Mouse (Mus musculus) heart, postnatal 0 days (tissue): ENCODE measurements around the gene Stxbp3. TPM values are rescaled to one million over a fixed set of nuclear protein-coding genes. Genes with fewer than 3 reads are reported as not detected.

Experiments
- ATAC-seq: fragments of 200-750 bp; cut with Nextera tagmentation; 2 replicates; pipeline ENCODE4 v1.8.0; 2017; ENCODE audit warnings: low read depth, moderate number of reproducible peaks, moderate library complexity; ENCODE audit not compliant: insufficient read depth
- DNase-seq: peaks from one replicate; pipeline ENCODE4 v3.0.0-alpha.2; 2016; ENCODE audit warnings: low spot score
- H3K27ac ChIP-seq: fragments of 300-500 bp; sonication (generic); 2 replicates; pipeline ENCODE4 v1.5.1; 2014; ENCODE audit warnings: low read depth, mild to moderate bottlenecking
- H3K27me3 ChIP-seq: fragments of 300-500 bp; sonication (generic); 2 replicates; pipeline ENCODE4 v1.6.1; 2014; ENCODE audit warnings: low read length, mixed read lengths; ENCODE audit not compliant: control insufficient read depth, insufficient read depth
- H3K36me3 ChIP-seq: fragments of 300-500 bp; sonication (generic); replicated peaks from 2 replicates; pipeline ENCODE4 v1.6.1; 2014; ENCODE audit warnings: low read length, mixed read lengths; ENCODE audit not compliant: control insufficient read depth, insufficient read depth
- H3K4me1 ChIP-seq: fragments of 300-500 bp; sonication (generic); 2 replicates; pipeline ENCODE4 v1.6.1; 2014; ENCODE audit warnings: antibody characterized with exemption; ENCODE audit not compliant: control insufficient read depth, insufficient read depth
- H3K4me2 ChIP-seq: fragments of 300-500 bp; sonication (generic); 2 replicates; pipeline ENCODE4 v1.6.1; 2014; ENCODE audit warnings: low read depth, mild to moderate bottlenecking, low read length, moderate library complexity
- H3K4me3 ChIP-seq: fragments of 300-500 bp; sonication (generic); 2 replicates; pipeline ENCODE4 v1.5.1; 2014; ENCODE audit warnings: low read depth, low read length
- H3K9ac ChIP-seq: fragments of 300-500 bp; sonication (generic); replicated peaks from 2 replicates; pipeline ENCODE4 v1.6.1; 2014; ENCODE audit warnings: low read depth, low read length, mixed read lengths
- H3K9me3 ChIP-seq: fragments of 300-500 bp; sonication (generic); replicated peaks from 2 replicates; pipeline ENCODE4 v1.6.1; 2016; ENCODE audit warnings: low read length; ENCODE audit not compliant: control insufficient read depth
- CTCF ChIP-seq: IDR thresholded peaks from 2 replicates; pipeline ENCODE4 v1.5.1; 2016; ENCODE audit warnings: antibody characterized with exemption, control low read depth, low read depth
- EP300 ChIP-seq: IDR thresholded peaks from 2 replicates; pipeline ENCODE4 v1.6.1; 2016; ENCODE audit warnings: antibody characterized with exemption, low read depth
- WGBS: fragments of 180-500 bp; shearing (Covaris S2); extraction: QIAGEN DNeasy Blood & Tissue Kit; methylation state at CpG from one replicate; pipeline ENCODE4 v1.1.7; 2014; 5-methylcytosine and 5-hydroxymethylcytosine counted together
- polyA plus RNA-seq: library from polyadenylated mRNA; unstranded; fragments of >200 nt; fragmentation: Nextera tagmentation; extraction: Ambion mirVana; gene quantifications from 2 replicates; pipeline ENCODE4 v1.2.1, GENCODE M21; 2015
- total RNA-seq: library from RNA; depleted of rRNA; stranded (reverse); fragments of >200 nt; gene quantifications from 2 replicates; pipeline ENCODE4 v1.2.3, GENCODE M21; 2014; ENCODE audit warnings: low replicate concordance

Gene Stxbp3
- total and polyA plus RNA-seq, 2 experiments from 2014 or later, result 26.8 to 28.1 TPM

DNA sequence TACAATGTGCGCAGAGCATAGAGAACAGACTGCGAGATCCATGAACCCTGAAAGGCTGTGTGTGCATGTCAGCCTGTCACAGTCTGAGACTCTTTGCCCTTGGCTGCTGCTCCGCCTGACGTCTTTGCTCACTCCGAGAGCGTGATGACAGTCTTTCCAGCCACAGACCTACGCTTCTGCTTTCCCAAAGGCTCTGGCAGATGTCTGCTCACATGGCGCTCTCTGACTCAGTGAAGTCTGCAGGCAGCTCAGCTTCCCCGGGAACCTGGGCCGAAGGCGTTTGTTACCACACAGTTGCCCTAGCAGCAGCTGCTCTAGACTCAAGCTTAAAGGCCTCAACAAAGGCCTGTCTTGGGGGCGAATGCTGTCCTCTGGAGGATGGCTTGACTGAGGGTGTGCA lies 15.0 kb upstream of the Stxbp3 start:
- H3K27me3 ChIP-seq, result no peaks in the 10 kb centered on the region
- TF ChIP-seq EP300 (no peak), CTCF (no peak)
- 37% methylated on average over 12 of the region's 12 CpGs for WGBS
- H3K9ac ChIP-seq, result no peak overlapping the region
- no peaks in the 10 kb centered on the region for H3K9me3 ChIP-seq
- H3K4me2 ChIP-seq, result no peak overlapping the region
- H3K4me3 ChIP-seq, result no peak overlapping the region
- ATAC-seq, result peak; percentile 37
- H3K36me3 ChIP-seq, result no peaks in the 10 kb centered on the region
- peak overlapping the region; percentile 64 for H3K27ac ChIP-seq
- peaks cover 20% of the 10 kb centered on the region for H3K4me1 ChIP-seq
- DNase-seq, result peak; percentile 37

DNA sequence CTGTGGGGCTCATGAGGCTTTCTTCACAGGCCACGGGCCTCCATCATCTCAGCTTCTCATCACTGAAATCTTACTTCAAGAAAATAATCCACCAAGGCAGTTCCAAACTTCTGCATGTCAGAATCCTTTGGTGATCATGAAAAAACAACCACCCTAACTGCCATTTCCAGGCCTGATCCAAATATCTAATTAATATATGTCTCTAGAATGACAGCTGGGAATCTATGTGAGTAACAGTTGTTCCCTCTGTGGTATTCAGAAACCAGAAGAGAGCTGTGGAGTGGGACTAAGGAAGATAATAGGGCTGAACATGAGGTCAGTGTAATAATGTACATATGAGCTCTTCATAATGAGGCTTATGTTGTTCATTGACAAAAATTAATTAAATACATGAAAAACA lies 12.9 kb upstream of the Stxbp3 start:
- no peak overlapping the region for H3K9ac ChIP-seq
- H3K27ac ChIP-seq, result no peak overlapping the region
- 64% methylated on average over 1 of the region's 1 CpGs for WGBS
- no peak for ATAC-seq
- DNase-seq, result no peak
- H3K4me1 ChIP-seq, result peaks cover 17% of the 10 kb centered on the region
- H3K9me3 ChIP-seq, result no peaks in the 10 kb centered on the region
- TF ChIP-seq CTCF (no peak), EP300 (no peak)
- no peak overlapping the region for H3K4me2 ChIP-seq
- H3K36me3 ChIP-seq, result no peaks in the 10 kb centered on the region
- no peaks in the 10 kb centered on the region for H3K27me3 ChIP-seq
- no peak overlapping the region for H3K4me3 ChIP-seq

DNA sequence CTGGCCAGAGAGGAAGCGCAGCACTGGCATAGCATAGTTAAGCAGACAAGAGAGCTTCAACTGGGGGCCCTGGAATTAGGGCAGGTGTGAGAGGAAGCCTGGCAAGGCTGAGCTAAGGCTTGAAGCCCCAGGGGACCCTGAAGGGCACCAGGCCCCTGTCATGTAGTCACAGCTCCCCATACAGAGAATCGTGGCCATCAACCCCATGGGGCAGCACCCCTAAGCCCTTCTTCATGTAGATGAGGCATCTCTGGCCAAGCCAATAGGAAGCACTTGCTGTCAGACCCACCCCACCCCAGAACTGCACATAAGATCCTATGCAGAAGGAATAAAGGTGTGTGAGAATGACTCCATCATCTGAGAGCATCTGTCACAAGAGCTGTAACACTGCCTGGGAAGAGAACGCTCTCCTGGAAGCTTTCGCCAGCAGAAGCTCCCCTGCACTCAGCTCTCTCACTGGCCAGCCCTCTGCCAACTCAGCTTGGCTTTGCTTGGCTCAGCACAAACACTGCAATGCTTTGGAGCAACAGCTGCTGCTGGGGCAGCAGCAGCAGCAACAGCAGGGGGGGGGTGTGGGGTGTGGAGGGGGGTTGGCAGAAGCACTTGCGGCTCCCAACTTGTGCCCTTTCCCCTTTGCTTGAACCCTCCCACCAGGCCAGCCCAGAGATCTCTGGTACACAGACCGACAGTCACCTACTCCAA lies 11.8 kb upstream of the Stxbp3 start:
- Histone ChIP-seq H3K27me3 (no peaks in the 10 kb centered on the region), H3K27ac (no peak overlapping the region), H3K4me1 (peaks cover 11% of the 10 kb centered on the region; the same call in 1 of the 2 replicates), H3K9me3 (no peaks in the 10 kb centered on the region), H3K9ac (no peak overlapping the region), H3K4me2 (no peak overlapping the region), H3K36me3 (no peaks in the 10 kb centered on the region), H3K4me3 (no peak overlapping the region)
- no peak for TF ChIP-seq EP300
- TF ChIP-seq CTCF, result no peak
- ATAC-seq (no peak), DNase-seq (no peak)
- 64% methylated on average over 6 of the region's 6 CpGs for WGBS

DNA sequence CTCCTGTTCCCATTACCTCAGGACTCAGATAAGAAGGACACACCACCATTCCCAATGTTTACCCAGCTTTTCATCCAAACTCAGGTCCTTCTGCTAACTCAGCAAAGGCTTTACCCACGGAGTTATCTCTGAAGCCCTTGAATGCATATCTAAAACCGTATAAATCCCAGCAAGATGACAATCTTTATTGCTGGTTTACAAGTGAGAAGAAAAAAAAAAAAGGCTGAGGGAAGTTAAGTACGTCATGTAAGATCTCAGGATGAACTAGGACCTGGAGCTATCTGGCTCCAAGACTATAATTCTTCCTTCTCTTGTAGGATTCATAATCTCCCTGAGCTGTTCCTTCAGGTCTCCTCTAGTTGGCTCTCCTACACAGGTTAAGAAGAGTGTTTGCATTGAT lies 11.2 kb upstream of the Stxbp3 start:
- H3K27me3 ChIP-seq, result no peaks in the 10 kb centered on the region
- no peak overlapping the region for H3K4me3 ChIP-seq
- WGBS, result 65% methylated on average over 3 of the region's 3 CpGs
- DNase-seq (no peak), ATAC-seq (no peak)
- H3K4me1 ChIP-seq, result peaks cover 11% of the 10 kb centered on the region; the same call in 1 of the 2 replicates
- H3K9me3 ChIP-seq, result no peaks in the 10 kb centered on the region
- H3K36me3 ChIP-seq, result no peaks in the 10 kb centered on the region
- H3K9ac ChIP-seq, result no peak overlapping the region
- TF ChIP-seq CTCF, result no peak
- no peak for TF ChIP-seq EP300
- no peak overlapping the region for H3K27ac ChIP-seq
- H3K4me2 ChIP-seq, result no peak overlapping the region

DNA sequence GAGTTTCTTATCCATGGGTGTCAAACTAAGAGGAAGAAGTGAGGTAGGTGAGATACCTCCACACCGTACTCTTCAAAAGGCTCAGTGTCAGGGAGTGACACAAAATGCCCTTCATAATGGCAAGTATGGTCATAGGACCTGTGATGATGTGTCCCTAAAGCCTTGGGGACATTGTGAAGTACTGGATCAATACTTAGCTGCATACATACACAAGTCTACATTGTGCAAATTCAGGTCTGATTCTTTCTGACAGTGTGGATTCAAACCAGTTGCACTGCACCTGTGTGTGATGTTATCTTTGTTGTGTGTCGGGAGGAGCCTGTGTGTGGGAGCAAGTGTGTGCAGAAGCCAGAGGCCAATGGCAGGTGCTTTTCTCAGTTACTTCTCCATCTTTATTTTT lies 10.7 kb upstream of the Stxbp3 start:
- Histone ChIP-seq H3K4me2 (no peak overlapping the region), H3K9ac (no peak overlapping the region), H3K4me3 (no peak overlapping the region), H3K9me3 (no peaks in the 10 kb centered on the region), H3K4me1 (peaks cover 11% of the 10 kb centered on the region; the same call in 1 of the 2 replicates), H3K36me3 (no peaks in the 10 kb centered on the region), H3K27me3 (no peaks in the 10 kb centered on the region), H3K27ac (no peak overlapping the region)
- TF ChIP-seq EP300 (no peak), CTCF (no peak)
- ATAC-seq, result no peak
- whole genome bisulfite sequencing, result 76% methylated on average over 2 of the region's 2 CpGs
- DNase-seq, result no peak

DNA sequence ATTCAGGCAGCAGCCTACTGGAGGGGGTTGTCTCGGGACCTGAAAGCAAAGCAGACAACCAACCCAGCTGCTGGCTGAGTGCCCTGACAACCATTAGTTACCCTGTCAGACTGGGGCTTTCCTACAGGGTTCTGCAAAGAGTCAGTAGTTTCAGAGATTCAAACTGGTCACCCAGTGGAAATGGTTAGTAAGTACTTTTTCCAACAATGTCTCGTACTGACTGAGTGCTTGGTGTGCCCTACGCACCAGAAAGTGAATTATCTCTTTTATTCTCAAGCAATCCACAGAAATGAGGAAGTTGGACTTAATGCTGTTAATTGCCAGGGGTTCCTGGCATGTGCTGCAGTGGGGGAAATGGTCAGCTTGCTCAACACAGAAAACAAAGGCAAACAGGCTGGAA lies 10.2 kb upstream of the Stxbp3 start:
- no peak for ATAC-seq

More for the DNA sequence above, 10.2 kb upstream of the Stxbp3 start:
- Histone ChIP-seq H3K27me3 (no peaks in the 10 kb centered on the region), H3K36me3 (no peaks in the 10 kb centered on the region), H3K9me3 (no peaks in the 10 kb centered on the region), H3K9ac (no peak overlapping the region), H3K27ac (no peak overlapping the region), H3K4me1 (peaks cover 7% of the 10 kb centered on the region; the same call in 1 of the 2 replicates), H3K4me2 (no peak overlapping the region), H3K4me3 (no peak overlapping the region)
- no peak for DNase-seq
- TF ChIP-seq EP300 (no peak), CTCF (no peak)
- WGBS, result 40% methylated on average over 3 of the region's 3 CpGs
